Mouse (Mus musculus) heart, embryonic 11.5 days (tissue): ENCODE measurements around the gene Olfr361. TPM values are rescaled to one million over a fixed set of nuclear protein-coding genes. Genes with fewer than 3 reads are reported as not detected.
"Not testable (repeated sequence)": the region's sequence is repeated elsewhere in the genome, so short reads cannot be mapped to it uniquely, and the experiment has no call there.

Experiments used
- ATAC-seq: fragments of 200-750 bp; cut with Nextera tagmentation; replicated peaks from 2 replicates; pipeline ENCODE4 v1.8.0; 2017; ENCODE audit warnings: moderate library complexity; ENCODE audit not compliant: insufficient number of reproducible peaks, low FRiP score, low TSS enrichment
- H3K27ac ChIP-seq: fragments of 300-500 bp; sonication (generic); 2 replicates; pipeline ENCODE4 v1.5.1; 2014; ENCODE audit warnings: mild to moderate bottlenecking, low read depth, low read length
- H3K27me3 ChIP-seq: fragments of 300-500 bp; sonication (generic); 2 replicates; pipeline ENCODE4 v1.6.1; 2014; ENCODE audit warnings: mild to moderate bottlenecking, low read length, mixed read lengths; ENCODE audit not compliant: control insufficient read depth, insufficient read depth
- H3K36me3 ChIP-seq: fragments of 300-500 bp; sonication (generic); 2 replicates; pipeline ENCODE4 v1.6.1; 2014; ENCODE audit warnings: mild to moderate bottlenecking, low read length, moderate library complexity, mixed read lengths; ENCODE audit not compliant: control insufficient read depth, insufficient read depth
- H3K4me1 ChIP-seq: fragments of 300-500 bp; sonication (generic); 2 replicates; pipeline ENCODE4 v1.6.1; 2014; ENCODE audit warnings: low read length; ENCODE audit not compliant: control insufficient read depth, insufficient read depth
- H3K4me2 ChIP-seq: fragments of 300-500 bp; sonication (generic); 2 replicates; pipeline ENCODE4 v1.6.1; 2014; ENCODE audit warnings: mild to moderate bottlenecking, moderate library complexity
- H3K4me3 ChIP-seq: fragments of 300-500 bp; sonication (generic); 2 replicates; pipeline ENCODE4 v1.5.1; 2014; ENCODE audit warnings: low read depth, low read length
- H3K9ac ChIP-seq: fragments of 300-500 bp; sonication (generic); 2 replicates; pipeline ENCODE4 v1.6.1; 2014; ENCODE audit warnings: mild to moderate bottlenecking, low read depth, low read length, moderate library complexity
- H3K9me3 ChIP-seq: fragments of 300-500 bp; sonication (generic); replicated peaks from 2 replicates; pipeline ENCODE4 v1.6.1; 2016; ENCODE audit warnings: low read length; ENCODE audit not compliant: control insufficient read depth
- WGBS: fragments of 180-500 bp; shearing (Covaris S2); extraction: QIAGEN DNeasy Blood & Tissue Kit; methylation state at CpG from one replicate; pipeline ENCODE4 v1.1.7; 2014; ENCODE audit not compliant: insufficient replicate concordance; 5-methylcytosine and 5-hydroxymethylcytosine counted together
- polyA plus RNA-seq: library from polyadenylated mRNA; unstranded; fragments of >200 nt; fragmentation: Nextera tagmentation; extraction: Ambion mirVana; gene quantifications from 2 replicates; pipeline ENCODE4 v1.2.1, GENCODE M21; 2014

Gene Olfr361
- not detected in 2 replicates for polyA plus RNA-seq

DNA sequence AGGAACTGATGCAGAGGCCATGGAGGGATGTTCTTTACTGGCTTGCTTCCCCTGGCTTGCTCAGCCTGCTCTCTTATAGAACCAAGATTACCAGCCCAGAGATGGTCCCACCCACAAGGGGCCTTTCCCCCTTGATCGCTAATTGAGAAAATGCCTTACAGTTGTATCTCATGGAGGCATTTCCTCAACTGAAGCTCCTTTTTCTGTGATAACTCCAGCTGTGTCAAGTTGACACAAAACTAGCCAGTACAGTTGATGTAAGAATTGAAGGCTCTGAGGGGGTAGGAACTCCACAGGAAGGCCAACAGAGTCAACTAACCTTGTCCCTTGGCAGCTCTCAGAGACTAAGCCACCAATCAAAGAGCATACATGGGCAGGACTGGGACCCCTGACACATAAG, at the start of gene Olfr361:
Gene Olfr361, minus strand, starts transcription at position 101 of the 400 bp plus-strand sequence.
- not testable (repeated sequence) for H3K9ac ChIP-seq, H3K9me3 ChIP-seq, H3K4me3 ChIP-seq, H3K27ac ChIP-seq, ATAC-seq, H3K27me3 ChIP-seq, H3K36me3 ChIP-seq, H3K4me1 ChIP-seq, H3K4me2 ChIP-seq
- 54% methylated on average over 1 of the region's 1 CpGs for WGBS

DNA sequence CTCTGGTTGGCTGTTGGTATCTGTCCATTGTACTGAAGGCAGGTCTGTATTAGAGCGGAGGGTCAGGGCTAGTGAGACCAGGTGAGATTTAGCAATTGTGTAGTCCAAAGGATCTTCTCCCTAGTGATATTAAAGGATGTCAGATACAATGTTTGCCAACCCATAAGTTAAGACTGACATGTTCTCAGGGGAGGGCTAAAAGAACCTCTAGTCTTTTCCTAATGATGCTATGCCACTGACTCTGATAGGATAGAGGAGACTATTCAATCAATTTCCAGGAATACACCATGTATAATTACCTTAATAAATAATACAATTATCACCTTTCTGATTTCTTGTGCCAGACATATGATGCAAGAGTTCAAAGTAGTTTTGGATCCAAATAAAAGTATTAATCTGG, 28.7 kb upstream of the Olfr361 start, which contains the start of gene Olfr362:
Gene Olfr362, minus strand, starts transcription at position 101 of the 400 bp plus-strand sequence.
- Histone ChIP-seq H3K9ac (no peak within 1 kb of the TSS), H3K4me3 (no peak within 1 kb of the TSS), H3K4me2 (no peak within 1 kb of the TSS), H3K9me3 (peaks cover 4% of the 10 kb centered on the region; the same call in 1 of the 2 replicates), H3K27ac (no peak within 1 kb of the TSS), H3K27me3 (no peaks in the 10 kb centered on the region), H3K4me1 (no peaks in the 10 kb centered on the region), H3K36me3 (no peaks in the 10 kb centered on the region)
- ATAC-seq, result no peak
- WGBS, result 75% methylated on average over 1 of the region's 1 CpGs

DNA sequence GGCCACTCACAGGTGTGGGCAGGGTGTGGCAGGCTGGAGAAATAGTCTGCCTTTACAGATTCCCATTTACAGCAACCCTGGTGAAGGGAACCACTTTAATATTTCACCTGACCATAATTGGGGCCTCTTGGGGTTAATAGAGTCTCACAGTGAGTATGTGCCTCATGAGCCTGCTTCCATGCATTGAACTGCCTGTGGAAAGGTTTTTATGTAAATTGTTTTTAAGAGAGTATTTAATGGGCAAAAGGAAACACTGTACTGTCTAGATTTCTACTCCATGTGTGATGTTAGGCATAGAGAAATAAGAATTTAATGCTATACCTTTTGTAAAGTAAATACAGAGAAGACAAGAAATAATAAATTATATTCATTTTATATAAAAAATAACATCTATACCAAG, 23.6 kb downstream of the Olfr361 start, which contains the start of gene Olfr360:
Gene Olfr360, plus strand, starts transcription at position 301 of the 400 bp plus-strand sequence.
- Histone ChIP-seq H3K4me2 (no peak within 1 kb of the TSS), H3K4me3 (no peak within 1 kb of the TSS), H3K27me3 (no peaks in the 10 kb centered on the region), H3K9ac (no peak within 1 kb of the TSS), H3K27ac (no peak within 1 kb of the TSS), H3K9me3 (no peaks in the 10 kb centered on the region; the same call in 1 of the 2 replicates), H3K36me3 (no peaks in the 10 kb centered on the region), H3K4me1 (no peaks in the 10 kb centered on the region)
- no peak for ATAC-seq

Other genes starting within 250 kb of the Olfr361 start
- gene Olfr350, start 243.0 kb downstream of the Olfr361 start, polyA plus RNA-seq, result not detected in 2 replicates
- gene Olfr351, start 226.6 kb downstream of the Olfr361 start, polyA plus RNA-seq, result not detected in 2 replicates
- gene Olfr352, start 220.8 kb downstream of the Olfr361 start, polyA plus RNA-seq, result not detected in 2 replicates
- gene Olfr353, start 196.4 kb downstream of the Olfr361 start, polyA plus RNA-seq, result not detected in 2 replicates
- not detected in 2 replicates for gene Olfr354, start 183.6 kb downstream of the Olfr361 start, polyA plus RNA-seq
- not detected in 2 replicates for gene Olfr355, start 160.4 kb downstream of the Olfr361 start, polyA plus RNA-seq
- gene Olfr356, start 152.2 kb downstream of the Olfr361 start, polyA plus RNA-seq, result not detected in 2 replicates
- not detected in 2 replicates for gene Olfr357, start 95.5 kb downstream of the Olfr361 start, polyA plus RNA-seq
- gene Olfr358, start 80.0 kb downstream of the Olfr361 start, polyA plus RNA-seq, result not detected in 2 replicates
- gene Olfr360, start 23.5 kb downstream of the Olfr361 start, polyA plus RNA-seq, result not detected in 2 replicates
- not detected in 2 replicates for gene Olfr362, start 28.6 kb upstream of the Olfr361 start, polyA plus RNA-seq
- gene Olfr364-ps1, start 50.0 kb upstream of the Olfr361 start, polyA plus RNA-seq, result not detected in 2 replicates
- gene Olfr365, start 98.9 kb upstream of the Olfr361 start, polyA plus RNA-seq, result not detected in 2 replicates
- gene Olfr366, start 122.3 kb upstream of the Olfr361 start, polyA plus RNA-seq, result not detected in 2 replicates
- gene Olfr368, start 237.2 kb upstream of the Olfr361 start, polyA plus RNA-seq, result not detected in 2 replicates